Mouse (Mus musculus) embryonic facial prominence, embryonic 13.5 days (tissue): ENCODE measurements around the gene Amz1. TPM values are rescaled to one million over a fixed set of nuclear protein-coding genes. Genes with fewer than 3 reads are reported as not detected.

Experiments
- ATAC-seq: fragments of 200-750 bp; cut with Nextera tagmentation; 2 replicates; pipeline ENCODE4 v1.8.0; 2017; ENCODE audit warnings: low read depth; ENCODE audit not compliant: insufficient number of reproducible peaks, insufficient read depth, low FRiP score, low TSS enrichment
- H3K27ac ChIP-seq: fragments of 300-500 bp; sonication (generic); 2 replicates; pipeline ENCODE4 v1.5.1; 2015; ENCODE audit warnings: moderate library complexity, mild to moderate bottlenecking, inconsistent platforms
- H3K27me3 ChIP-seq: fragments of 300-500 bp; sonication (generic); 2 replicates; pipeline ENCODE4 v1.6.1; 2015; ENCODE audit warnings: mild to moderate bottlenecking, inconsistent platforms
- H3K36me3 ChIP-seq: fragments of 300-500 bp; sonication (generic); 2 replicates; pipeline ENCODE4 v1.6.1; 2015; ENCODE audit warnings: mild to moderate bottlenecking, inconsistent platforms
- H3K4me1 ChIP-seq: fragments of 300-500 bp; sonication (generic); 2 replicates; pipeline ENCODE4 v1.6.1; 2015; ENCODE audit warnings: inconsistent platforms
- H3K4me2 ChIP-seq: fragments of 300-500 bp; sonication (generic); 2 replicates; pipeline ENCODE4 v1.6.1; 2015; ENCODE audit warnings: moderate library complexity, mild to moderate bottlenecking, inconsistent platforms
- H3K4me3 ChIP-seq: fragments of 300-500 bp; sonication (generic); 2 replicates; pipeline ENCODE4 v1.5.1; 2015; ENCODE audit warnings: mild to moderate bottlenecking, inconsistent platforms
- H3K9ac ChIP-seq: fragments of 300-500 bp; sonication (generic); 2 replicates; pipeline ENCODE4 v1.6.1; 2015; ENCODE audit warnings: mild to moderate bottlenecking, inconsistent platforms
- H3K9me3 ChIP-seq: fragments of 300-500 bp; sonication (generic); 2 replicates; pipeline ENCODE4 v1.6.1; 2016; ENCODE audit warnings: inconsistent platforms
- WGBS: fragments of 180-500 bp; shearing (Covaris S2); methylation state at CpG from one replicate; pipeline ENCODE4 v1.1.7; 2015; ENCODE audit warnings: mixed read lengths; 5-methylcytosine and 5-hydroxymethylcytosine counted together
- polyA plus RNA-seq: library from polyadenylated mRNA; unstranded; fragments of >200 nt; fragmentation: Nextera tagmentation; extraction: Ambion mirVana; gene quantifications from 2 replicates; pipeline ENCODE4 v1.2.1, GENCODE M21; 2015

Gene Amz1
- polyA plus RNA-seq, 1 experiment from 2014 or later = 0.83 TPM

GRCm38 (mm10) chr5:140771612-140772011 is 47.7 kb downstream of the Amz1 start:
- H3K4me3 ChIP-seq = no peak overlapping the region
- peaks cover 15% of the 10 kb centered on the region for H3K36me3 ChIP-seq
- H3K4me2 ChIP-seq = no peak overlapping the region
- H3K27ac ChIP-seq = peak overlapping the region; percentile 86
- H3K4me1 ChIP-seq = peaks cover 37% of the 10 kb centered on the region
- H3K9me3 ChIP-seq = no peaks in the 10 kb centered on the region
- no peaks in the 10 kb centered on the region for H3K27me3 ChIP-seq
- peak overlapping the region; percentile 53; the same call in 1 of the 2 replicates for H3K9ac ChIP-seq
- 0 out of 2 replicates have a peak, but pooled peaks have one; percentile 27 for ATAC-seq
- WGBS = 33% methylated on average over 6 of the region's 6 CpGs

DNA sequence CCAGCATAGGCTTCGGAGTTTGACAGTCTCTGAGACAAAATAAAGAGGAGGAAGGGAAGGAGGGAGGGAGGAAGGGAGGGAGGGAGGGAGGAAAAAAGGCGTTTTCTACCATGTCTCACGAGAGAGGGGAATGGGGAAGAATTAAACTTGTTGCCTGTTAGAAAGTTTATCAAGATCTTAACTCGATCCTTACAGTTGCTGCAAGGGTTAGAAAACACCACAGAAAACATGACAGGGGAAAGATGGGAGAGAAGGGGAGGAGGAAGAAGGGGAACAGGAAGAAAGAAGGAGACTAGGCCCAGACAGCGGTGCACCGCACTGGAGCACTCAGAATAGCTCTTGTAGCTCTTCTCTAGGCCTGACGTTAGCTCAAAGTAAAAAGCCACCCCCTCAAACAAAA is 48.2 kb downstream of the Amz1 start:
- Histone ChIP-seq H3K4me2 (no peak overlapping the region), H3K4me3 (no peak overlapping the region), H3K27me3 (no peaks in the 10 kb centered on the region), H3K36me3 (peaks cover 15% of the 10 kb centered on the region), H3K9me3 (no peaks in the 10 kb centered on the region), H3K4me1 (peaks cover 37% of the 10 kb centered on the region), H3K27ac (peak overlapping the region; percentile 86), H3K9ac (0 out of 2 replicates have a peak overlapping the region, but pooled peaks have one; percentile 53)
- 52% methylated on average over 7 of the region's 7 CpGs for WGBS
- ATAC-seq = no peak

- 95% methylated on average over 4 of the region's 4 CpGs for WGBS
- no peak overlapping the region for H3K27ac ChIP-seq
- H3K4me1 ChIP-seq = peaks cover 18% of the 10 kb centered on the region
- H3K4me3 ChIP-seq = no peak overlapping the region
- H3K4me2 ChIP-seq = no peak overlapping the region
- H3K36me3 ChIP-seq = peaks cover 32% of the 10 kb centered on the region
- H3K27me3 ChIP-seq = no peaks in the 10 kb centered on the region
- ATAC-seq = no peak
- H3K9me3 ChIP-seq = no peaks in the 10 kb centered on the region
- no peak overlapping the region for H3K9ac ChIP-seq
Observed at GRCm38 (mm10) chr5:140775111-140775510, 51.2 kb downstream of the Amz1 start.

DNA sequence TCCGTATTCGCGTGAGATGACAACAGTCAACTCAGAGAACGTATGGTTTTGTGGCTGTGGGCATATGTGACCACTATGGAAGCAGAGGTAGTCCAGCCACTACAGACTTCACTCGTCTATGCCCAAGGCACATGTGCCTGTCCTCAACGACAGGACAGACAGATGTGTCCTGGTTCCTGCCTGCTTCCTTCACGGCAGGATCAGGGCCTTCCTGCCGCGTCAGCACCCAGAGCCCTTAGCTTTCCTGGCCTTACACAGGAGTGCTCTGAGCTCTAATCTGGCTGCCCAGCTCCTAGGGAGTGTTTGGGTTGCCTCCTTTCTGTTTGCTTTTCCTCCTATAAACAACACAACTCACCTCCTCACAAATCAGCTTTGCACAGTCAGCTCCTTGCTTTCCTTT is 53.0 kb downstream of the Amz1 start:
- Histone ChIP-seq H3K9me3 (no peaks in the 10 kb centered on the region), H3K4me2 (no peak overlapping the region), H3K36me3 (peaks cover 50% of the 10 kb centered on the region), H3K4me3 (no peak overlapping the region), H3K9ac (no peak overlapping the region), H3K4me1 (peaks cover 8% of the 10 kb centered on the region), H3K27me3 (no peaks in the 10 kb centered on the region), H3K27ac (peak overlapping the region; percentile 18; the same call in 1 of the 2 replicates)
- 59% methylated on average over 9 of the region's 9 CpGs for WGBS
- ATAC-seq = no peak

DNA sequence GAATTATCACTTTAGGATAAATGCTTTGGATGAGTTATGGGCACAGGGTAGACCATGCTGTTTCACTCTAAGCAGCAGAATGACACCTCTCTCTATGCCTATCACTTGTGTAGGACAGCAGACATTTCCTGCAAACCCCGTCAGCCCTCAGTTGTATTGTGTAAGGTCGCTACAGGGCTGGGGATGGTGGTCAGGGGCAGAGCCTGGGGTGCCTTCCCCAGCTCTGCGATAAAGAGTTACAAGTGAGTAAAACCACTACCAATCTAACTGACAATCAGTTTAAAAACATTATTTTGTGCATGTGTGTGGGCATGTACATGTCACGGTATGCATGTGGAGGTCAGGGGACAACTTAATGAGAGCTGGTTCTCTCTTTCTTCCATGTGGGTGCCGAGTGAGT is 57.2 kb downstream of the Amz1 start:
- Histone ChIP-seq H3K9me3 (no peaks in the 10 kb centered on the region), H3K36me3 (peaks cover 76% of the 10 kb centered on the region), H3K4me1 (peaks cover 4% of the 10 kb centered on the region; the same call in 1 of the 2 replicates), H3K4me3 (no peak overlapping the region), H3K27ac (no peak overlapping the region), H3K27me3 (no peaks in the 10 kb centered on the region), H3K4me2 (no peak overlapping the region), H3K9ac (no peak overlapping the region)
- 92% methylated on average over 5 of the region's 5 CpGs for whole genome bisulfite sequencing
- no peak for ATAC-seq

DNA sequence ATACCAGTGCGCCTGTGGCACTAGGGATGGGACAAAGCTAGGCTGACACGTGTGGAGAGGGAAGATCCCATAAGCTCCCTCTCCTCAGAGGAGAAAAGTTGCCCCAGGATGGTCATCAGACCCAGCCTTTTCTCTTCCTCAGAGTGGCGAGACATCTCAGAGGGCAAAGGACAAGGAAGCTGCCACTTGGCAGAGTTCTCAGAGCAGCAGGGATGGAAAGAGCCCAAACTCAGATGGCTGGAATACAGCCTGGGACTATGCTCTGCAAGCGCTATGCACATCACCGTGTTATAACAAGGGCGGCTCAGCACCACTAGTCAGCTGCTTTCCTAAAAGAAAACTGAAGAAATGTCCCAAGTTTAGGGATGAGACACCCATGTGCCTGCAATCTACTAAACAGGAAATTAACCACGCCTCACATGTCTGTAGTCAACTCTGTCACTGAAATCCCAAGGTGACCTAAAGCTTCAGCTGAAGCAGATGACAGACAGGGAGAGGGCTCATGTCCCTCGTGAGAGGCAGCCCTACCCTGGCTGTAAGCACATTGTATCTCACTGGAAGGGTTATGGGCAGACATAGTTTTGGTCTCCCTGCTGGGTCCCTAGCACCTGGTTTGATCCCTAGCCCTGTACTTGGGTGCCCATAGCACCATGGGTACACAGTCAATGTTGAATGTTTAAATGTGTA is 58.1 kb downstream of the Amz1 start:
- no peak for ATAC-seq
- no peak overlapping the region for H3K4me3 ChIP-seq
- WGBS = 87% methylated on average over 8 of the region's 8 CpGs

GRCm38 (mm10) chr5:140783577-140783976 is 59.6 kb downstream of the Amz1 start:
- WGBS = 93% methylated on average over 4 of the region's 4 CpGs
- H3K9me3 ChIP-seq = no peaks in the 10 kb centered on the region
- H3K9ac ChIP-seq = no peak overlapping the region
- peaks cover 14% of the 10 kb centered on the region for H3K4me1 ChIP-seq
- ATAC-seq = no peak
- H3K27me3 ChIP-seq = no peaks in the 10 kb centered on the region
- H3K4me2 ChIP-seq = no peak overlapping the region
- H3K4me3 ChIP-seq = no peak overlapping the region
- peaks cover 63% of the 10 kb centered on the region for H3K36me3 ChIP-seq
- H3K27ac ChIP-seq = no peak overlapping the region

More for the DNA sequence above, 58.1 kb downstream of the Amz1 start:
- Histone ChIP-seq H3K4me2 (no peak overlapping the region), H3K27me3 (no peaks in the 10 kb centered on the region), H3K9me3 (no peaks in the 10 kb centered on the region), H3K27ac (no peak overlapping the region), H3K9ac (no peak overlapping the region), H3K4me1 (peaks cover 11% of the 10 kb centered on the region), H3K36me3 (peaks cover 76% of the 10 kb centered on the region)

DNA sequence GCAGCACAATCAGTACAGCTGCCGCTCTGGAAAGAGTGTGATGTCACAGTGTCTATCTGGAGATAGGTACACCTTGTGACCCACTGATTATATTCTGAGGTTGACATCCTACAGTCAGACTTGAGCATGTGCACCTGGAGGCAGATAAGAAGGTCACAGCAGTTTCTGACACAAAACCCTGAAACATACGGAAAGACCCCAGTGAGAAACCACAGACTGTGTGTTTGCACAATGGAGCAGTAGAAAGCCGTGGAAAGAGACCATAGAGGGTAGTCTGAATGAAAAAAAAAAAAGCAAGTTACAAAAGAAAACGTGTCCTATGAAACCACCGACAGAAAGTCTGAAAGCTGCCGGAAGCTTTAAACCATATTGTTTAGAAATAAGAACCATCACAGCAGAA is 60.4 kb downstream of the Amz1 start:
- H3K4me2 ChIP-seq = no peak overlapping the region
- H3K36me3 ChIP-seq = peaks cover 59% of the 10 kb centered on the region
- no peak for ATAC-seq
- H3K4me3 ChIP-seq = no peak overlapping the region
- H3K27ac ChIP-seq = no peak overlapping the region
- no peaks in the 10 kb centered on the region for H3K27me3 ChIP-seq
- H3K9me3 ChIP-seq = no peaks in the 10 kb centered on the region
- H3K4me1 ChIP-seq = peaks cover 21% of the 10 kb centered on the region
- H3K9ac ChIP-seq = no peak overlapping the region
- 72% methylated on average over 6 of the region's 6 CpGs for WGBS

DNA sequence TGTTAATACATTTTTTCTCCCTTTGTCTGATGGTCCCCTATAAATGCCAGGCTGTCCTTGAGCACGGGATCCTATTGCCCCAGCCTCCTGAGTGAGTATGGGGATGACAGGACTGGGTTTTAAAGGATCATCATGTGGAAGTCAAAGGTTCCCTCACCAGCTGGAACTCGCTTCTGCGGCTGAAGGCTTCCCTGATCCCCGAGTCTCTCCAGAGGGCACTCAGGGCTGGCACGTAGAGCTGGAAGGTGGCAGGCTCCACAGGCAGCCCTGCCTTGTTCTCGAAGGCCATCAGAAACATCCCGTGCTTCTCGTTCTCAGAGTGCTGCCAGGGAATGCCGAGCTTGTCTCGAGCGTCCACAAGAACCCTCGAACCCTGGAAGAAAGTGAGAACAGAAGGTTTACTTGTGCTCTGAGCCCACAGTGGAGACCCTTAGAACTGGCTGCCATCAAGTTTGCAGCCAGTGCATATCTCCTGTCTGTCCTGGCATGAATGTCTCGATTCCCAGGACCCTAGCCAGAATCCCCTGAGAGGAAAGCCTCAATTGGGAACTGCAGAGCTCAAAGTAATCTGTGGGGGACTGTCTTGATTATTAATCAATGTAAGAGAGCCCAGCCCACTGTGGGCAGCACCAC is 61.4 kb downstream of the Amz1 start:
- WGBS = 86% methylated on average over 13 of the region's 13 CpGs
- ATAC-seq = no peak
- Histone ChIP-seq H3K36me3 (peaks cover 52% of the 10 kb centered on the region), H3K9ac (0 out of 2 replicates have a peak overlapping the region, but pooled peaks have one; percentile 11), H3K4me3 (no peak overlapping the region), H3K27ac (no peak overlapping the region), H3K27me3 (no peaks in the 10 kb centered on the region), H3K4me1 (peaks cover 28% of the 10 kb centered on the region), H3K4me2 (no peak overlapping the region), H3K9me3 (no peaks in the 10 kb centered on the region)

DNA sequence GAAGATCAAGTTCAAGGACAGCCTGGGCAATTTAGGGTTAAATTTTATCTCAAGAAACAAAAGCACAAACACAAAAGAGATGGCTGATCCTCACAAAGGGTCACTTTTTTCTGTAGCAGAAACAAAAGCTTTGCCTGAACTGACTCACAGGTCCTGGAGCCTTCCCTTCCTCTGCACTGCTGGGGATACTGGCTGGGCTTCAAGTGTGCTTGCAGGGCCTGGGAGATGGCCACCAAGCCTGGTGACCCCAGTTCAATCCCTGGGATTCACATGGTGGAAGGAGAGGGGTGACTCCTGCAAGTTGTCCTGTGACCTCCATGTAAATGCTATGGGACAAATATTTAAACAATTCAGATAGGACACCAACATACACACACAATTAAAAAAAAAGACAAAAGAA is 65.6 kb downstream of the Amz1 start:
- Histone ChIP-seq H3K4me1 (peaks cover 63% of the 10 kb centered on the region), H3K4me3 (no peak overlapping the region), H3K9ac (no peak overlapping the region), H3K9me3 (no peaks in the 10 kb centered on the region), H3K36me3 (peaks cover 10% of the 10 kb centered on the region), H3K4me2 (no peak overlapping the region), H3K27ac (peak overlapping the region; percentile 92), H3K27me3 (no peaks in the 10 kb centered on the region)
- no peak for ATAC-seq

DNA sequence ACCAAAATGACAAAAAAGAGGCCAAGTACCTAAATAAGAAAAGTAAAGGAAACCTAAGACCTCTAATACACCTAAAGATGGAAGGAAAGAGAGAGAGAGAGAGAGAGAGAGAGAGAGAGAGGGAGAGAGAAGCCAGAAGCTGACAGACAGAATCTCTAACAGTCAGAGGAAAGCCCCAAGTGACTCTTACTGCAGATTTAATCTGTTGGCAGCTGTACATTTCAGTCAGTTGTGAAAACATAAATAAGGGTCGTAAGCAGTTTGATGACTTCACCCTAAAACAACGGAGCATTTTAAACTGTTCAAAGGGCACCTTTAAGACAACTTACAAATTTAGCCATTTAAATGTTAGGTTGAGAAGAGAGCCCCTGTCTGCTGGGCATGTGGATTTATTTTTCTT is 66.5 kb downstream of the Amz1 start:
- Histone ChIP-seq H3K9me3 (no peaks in the 10 kb centered on the region), H3K4me1 (peaks cover 71% of the 10 kb centered on the region), H3K9ac (no peak overlapping the region), H3K27me3 (no peaks in the 10 kb centered on the region), H3K4me2 (no peak overlapping the region), H3K4me3 (no peak overlapping the region), H3K36me3 (peaks cover 2% of the 10 kb centered on the region), H3K27ac (peak overlapping the region; percentile 92)
- ATAC-seq = no peak
- WGBS = 47% methylated on average over 2 of the region's 2 CpGs
